Mouse (Mus musculus): ENCODE measurements around the gene Lsamp. TPM values are rescaled to one million over a fixed set of nuclear protein-coding genes. Genes with fewer than 3 reads are reported as not detected.
"Not testable (repeated sequence)": the region's sequence is repeated elsewhere in the genome, so short reads cannot be mapped to it uniquely, and the experiment has no call there.

Gene Lsamp
- total RNA-seq, 4 experiments from 2014 or later = 9.0 to 20.8 (median 14.2) TPM

DNA sequence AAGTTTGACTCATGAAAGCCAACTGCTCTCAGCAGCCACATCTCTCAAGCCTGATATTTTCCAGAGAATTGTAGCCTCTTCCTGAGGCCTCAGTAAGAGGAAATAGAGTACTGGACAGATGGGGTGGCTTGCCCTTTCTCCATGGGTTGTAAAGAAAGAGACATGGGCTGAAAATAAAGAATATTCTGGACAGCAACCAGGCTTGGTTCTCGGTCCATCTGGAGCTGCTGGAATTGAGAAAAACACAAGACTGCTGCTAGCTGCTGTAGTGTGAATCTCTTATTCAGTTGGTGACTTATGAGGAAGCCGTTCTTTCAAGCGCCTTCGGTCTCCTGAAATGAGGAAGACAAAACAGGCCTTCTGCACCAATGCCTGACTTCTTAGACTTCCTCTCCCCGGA lies 1954.1 kb downstream of the Lsamp start:
- no peak for DNase-seq

DNA sequence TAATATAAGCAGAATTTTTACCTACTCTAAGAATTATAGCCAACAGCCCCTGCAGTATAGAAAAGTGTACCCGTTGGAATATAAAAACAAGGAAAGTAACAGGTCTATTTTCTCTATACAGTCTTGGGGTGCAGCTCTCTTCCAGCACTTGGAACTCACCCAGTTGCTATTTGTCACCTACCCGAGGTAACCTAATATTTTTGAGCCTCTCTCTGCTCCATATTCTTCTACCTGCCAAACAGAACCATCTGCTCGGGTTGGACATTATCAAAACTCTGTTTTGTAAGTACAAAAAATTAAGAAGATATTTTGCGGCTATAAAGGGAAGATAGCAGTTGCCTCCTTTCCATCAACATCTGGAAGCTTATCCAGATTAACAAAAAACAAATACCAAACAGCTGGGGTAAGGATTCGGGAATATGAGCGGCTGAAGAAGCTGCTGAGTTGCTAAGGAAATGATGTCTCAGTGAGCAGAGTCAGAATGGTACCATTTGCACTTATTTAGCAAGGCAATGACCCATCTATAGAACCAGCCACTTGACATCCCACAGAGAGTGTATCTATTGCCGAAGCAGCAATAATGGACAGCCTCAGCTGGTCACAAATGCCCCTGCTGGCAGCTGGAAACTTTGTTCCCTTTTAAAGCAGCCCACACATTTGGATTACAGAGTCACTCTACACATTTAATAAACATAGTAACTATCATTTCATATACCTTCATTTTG lies 1957.6 kb downstream of the Lsamp start:
- DNase-seq = no peak

DNA sequence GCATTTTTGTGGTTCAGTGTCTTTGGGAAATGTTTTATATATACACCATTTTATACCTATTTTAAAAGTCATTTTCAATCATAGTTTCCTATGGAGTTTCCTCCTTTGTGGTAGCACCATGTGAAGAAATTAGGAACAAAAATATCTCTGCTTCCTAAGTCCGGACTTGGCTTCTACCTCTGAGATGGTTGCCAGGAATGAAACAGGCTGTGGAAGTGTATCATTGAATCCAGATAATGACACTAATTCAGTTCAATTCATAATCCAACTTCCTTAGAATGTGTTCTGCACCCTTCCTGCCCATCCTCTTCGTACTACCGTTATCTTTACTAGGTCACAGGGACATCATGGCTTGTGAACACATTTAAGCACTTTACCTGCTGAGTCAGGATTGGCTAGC lies 1973.7 kb downstream of the Lsamp start:
- no peak for DNase-seq

DNA sequence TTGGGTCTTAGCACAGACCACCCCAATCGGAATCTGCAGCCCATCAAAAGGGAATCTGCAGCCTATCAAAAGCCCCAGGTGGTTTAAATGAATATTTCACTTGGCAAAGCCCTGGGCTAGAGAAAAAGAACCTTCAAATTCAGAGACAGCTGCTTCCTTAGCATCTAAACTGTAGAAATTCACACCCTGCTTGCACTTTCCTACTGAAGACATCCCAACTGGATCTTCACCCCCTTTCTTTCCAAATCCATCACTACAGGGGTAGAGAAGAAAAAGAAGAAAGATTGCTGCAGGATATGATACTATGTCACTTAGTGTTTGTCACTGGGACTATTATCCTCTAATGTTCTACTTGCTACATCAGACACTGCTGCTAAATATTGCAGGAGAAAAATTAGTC lies 1981.5 kb downstream of the Lsamp start:
- DNase-seq = no peak

DNA sequence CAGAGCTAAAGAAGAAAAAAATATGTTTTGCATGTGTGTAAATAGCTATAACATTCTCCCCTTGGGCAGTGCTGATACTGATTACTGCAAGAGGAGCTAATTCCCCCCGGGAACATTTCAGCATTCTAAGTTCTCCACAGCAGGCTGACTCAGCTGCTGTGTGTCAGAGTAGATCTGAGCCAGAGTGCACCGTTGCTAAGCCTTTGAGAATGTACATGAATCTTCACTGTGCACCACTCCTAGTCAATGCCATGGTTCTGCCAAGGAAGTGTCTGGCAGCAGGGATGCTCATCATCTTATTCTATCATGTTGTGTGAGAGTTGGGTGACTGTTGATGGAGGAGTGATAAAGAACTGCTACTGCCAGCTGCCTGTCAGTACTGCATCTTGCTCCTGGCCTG lies 1985.1 kb downstream of the Lsamp start:
- no peak for DNase-seq

DNA sequence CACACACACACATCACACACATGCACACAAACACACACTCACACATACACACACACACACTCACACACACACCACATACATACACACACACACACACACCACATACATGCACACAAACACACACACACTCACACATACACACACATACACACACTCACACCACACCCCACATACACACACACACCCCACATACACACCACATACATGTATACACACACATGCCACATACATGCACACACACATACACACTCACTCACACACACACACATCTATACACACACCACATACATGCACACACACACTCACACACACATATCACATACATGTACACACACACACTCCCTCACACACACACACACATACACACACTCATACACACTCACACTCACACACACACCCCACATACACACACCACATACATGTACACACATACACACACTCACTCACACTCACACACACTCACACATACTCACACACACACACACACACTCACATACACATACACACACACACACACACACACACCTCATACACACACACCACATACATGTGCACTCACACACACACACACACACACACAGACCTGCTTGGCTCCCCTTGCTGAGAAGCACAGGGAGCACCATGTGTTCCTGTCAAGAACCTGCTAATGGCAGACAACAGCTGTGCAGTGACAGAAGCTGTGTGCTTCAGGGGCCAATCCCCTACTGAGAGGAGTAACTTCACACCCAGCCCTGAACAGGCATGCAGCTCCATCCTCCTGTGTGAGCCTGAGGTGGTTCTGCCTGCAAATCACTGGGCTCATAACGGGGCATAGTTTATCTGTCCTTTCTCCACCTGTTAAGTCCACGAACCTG lies 1990.9 kb downstream of the Lsamp start:
- no peak for DNase-seq

DNA sequence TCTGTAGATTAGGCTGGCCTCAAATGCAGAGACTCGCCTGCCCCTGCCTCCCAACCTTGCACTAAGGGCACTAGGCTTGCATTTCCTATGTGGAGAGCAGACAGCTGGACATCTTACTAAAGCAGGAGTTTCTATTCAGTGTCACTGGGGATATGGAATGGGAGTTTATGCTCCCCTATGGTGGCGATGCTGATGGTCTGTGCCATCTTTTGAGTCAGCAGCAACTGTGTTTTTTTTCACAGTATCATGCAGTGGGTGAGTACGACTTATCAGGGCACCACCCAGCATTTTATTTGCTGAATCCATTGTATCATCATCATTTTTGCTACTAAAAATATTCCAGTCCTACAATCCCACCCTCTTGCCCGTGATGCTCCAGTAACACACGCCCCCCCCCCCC lies 1992.7 kb downstream of the Lsamp start:
- no peak for DNase-seq

DNA sequence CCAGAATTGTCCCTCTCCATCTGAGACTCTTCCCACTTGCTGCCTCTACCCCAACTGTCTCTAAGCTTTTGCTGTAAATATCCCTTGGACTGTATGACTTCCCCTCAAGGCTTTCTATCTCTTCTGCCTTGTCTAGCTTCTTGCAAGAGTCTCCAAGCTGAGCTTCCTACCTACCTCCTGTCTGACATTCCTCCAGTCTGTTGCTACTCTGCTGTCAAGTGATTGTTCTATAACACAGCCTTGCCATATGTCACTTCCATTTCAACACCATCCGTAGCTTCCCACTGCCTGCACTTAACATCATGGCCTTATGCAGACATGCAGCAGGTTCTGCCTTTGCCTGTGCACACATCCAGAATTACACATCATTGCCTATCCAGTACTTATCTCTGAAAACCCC lies 2012.8 kb downstream of the Lsamp start:
- DNase-seq = no peak

DNA sequence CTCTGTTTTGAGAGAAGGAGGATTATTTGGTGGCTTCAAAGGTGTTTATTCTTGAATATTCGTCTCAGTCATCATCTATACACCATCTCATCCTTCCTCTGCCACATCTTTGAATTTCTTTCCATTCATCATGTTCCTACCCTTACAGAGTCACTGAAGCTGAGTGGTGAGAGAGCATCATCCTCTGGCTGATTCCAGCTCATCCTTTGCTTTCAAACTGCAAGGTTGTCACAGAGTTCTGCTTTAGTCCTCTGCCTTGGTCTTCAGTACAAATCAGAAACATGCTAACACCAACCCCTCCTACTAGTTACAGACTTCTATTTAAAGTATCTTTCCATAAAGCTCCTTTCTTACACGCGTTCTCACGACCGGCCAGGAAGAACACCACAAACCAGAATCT lies 2018.8 kb downstream of the Lsamp start:
- DNase-seq = no peak

DNA sequence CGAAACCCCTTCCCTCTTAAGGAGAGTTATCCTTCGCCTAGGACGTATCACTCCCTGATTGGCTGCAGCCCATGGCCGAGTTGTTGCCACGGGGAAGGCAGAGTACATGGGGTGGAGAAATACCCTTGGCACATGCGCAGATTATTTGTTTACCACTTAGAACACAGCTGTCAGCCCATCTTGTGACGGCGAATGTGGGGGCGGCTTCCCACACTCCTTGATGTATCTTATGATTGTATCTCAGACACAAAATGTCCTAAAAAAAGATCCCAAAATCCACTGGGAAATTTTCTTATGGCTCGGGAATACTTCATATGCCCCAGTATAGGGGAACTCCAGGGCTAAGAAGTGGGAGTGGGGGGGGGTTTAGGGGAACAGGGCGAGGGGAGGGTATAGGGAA lies 2019.3 kb downstream of the Lsamp start:
- DNase-seq = not testable (repeated sequence)

DNA sequence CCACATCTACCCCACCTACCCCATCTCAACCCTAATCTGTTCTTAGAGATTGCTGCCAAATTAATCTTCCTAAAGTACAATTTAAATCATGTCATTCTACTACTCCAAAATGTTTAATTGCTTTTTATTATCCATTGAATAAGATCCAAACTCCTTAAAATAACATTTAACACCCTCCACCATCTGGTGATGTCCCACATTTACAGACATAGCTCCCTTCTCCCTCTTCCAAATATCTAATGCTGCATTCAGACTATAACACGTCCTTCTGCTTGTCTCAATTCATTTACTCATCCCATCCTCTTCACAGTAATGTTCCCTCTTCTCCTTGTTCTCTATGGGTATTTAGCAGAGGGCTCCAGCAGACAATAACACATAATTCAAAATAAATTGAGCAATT lies 2020.0 kb downstream of the Lsamp start:
- no peak for DNase-seq

DNA sequence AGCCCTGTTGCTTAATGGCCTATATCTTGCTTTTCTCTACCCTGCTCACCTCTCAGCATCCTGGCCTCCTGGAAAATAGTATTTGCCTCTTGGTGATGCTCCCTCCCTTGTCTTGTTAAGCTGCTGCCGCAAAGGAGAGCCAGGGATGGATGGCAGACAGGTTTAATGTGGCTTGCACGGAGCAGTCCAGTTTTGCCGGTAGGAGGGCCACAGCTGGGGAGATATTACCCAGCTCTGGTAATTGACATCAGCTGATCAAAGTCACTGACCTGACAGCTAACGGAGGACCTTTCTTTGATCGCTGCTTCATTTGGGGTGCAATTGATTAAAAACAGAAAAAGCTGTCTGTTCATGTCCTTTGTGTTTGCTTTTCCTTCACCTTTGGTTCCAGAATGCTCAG lies 2030.8 kb downstream of the Lsamp start:
- no peak for DNase-seq

DNA sequence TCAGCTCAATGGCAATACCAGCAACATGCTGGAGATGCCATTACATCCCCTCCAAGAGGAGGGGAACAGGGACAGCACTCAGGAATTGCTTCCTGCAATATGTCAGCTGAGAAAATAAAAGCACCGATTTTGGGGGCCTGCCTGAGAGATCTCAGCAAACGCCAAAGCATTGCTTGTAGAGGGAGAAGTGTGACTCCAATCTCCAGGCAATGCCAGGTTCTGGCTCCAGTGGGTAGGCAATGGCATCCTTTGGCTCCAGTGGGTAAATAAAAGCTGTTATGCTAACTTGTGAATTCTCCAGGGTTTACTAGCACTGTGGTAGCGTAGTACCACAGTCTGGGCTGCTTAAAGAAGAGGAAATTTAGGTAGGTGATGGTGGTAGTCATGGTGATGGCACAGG lies 2031.3 kb downstream of the Lsamp start:
- no peak for DNase-seq

DNA sequence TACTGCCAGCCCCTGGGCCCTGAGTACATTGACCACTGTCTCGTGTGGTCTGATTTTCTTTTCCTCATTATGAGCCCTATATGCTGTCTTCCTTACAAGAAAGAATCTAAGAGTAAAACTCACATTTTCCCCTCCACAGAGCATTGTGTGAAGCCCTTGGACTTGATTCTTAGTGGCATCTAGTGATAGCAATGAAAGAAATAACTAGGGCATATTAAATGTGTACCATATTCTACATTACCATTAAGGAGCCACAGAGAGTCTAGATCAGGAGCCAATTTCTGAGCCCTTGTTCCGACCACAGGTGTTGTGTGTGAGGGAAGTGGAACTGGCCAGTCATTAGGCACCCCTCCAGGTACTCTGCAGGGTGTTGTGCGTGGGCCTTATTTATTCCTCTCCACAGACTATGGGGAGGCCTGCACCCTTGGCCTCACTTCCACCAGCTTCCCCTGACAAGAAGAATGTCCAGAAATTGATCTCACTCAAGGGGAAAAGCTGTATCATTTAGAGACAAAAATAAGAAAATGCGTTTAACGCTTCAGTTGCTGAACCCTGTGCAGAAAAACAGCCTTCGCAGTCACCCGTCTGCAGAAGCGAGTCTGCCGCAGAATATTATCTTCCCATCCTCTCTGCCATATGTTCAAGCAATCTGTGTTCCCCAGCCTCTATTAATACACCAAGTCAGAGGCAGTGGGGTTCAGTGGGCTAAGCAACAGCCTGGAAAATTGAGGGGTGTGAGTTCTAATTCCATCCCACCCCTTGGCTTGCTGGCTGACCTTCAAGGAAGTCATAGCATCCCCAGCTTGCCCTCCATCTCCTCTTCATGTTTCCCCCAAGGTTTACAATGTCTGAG lies 2032.9 kb downstream of the Lsamp start:
- DNase-seq = no peak

DNA sequence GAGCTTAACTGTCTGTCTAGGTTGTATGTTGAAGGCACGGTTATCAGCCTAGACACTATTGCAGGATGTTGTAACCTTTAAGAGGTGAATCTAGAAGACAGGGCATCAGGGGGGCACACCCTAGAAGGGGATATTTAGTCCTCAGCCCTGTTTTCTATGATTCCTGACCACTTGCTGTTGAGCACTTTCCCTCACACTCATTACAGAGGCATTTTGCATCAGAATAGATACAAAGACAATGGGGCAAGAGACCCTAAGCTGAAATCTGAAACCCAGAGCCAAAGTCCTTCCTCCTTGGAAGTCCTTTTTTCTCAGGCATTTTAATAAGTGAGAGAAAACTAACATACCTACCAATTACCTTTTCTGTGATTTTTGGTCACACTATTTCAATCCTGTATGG lies 2038.4 kb downstream of the Lsamp start:
- no peak for DNase-seq

DNA sequence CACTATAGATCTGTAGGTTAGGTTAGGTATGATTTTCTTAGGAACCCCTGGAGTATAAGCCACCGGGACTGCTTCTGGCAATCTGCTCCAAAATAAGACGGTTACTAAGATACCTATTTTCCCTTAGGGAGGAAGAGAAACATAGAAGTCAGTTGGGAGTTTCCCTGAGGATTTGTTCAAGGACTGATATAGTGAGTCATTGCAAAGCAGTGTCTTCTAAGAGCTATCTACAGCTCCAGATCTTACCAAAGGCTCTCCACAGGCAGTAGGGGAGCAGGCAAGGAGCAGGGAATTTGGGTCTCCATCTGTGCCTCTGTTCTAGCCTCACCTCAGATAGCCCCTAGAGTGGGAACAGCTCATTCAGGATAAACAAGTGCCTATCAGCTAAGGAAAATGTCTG lies 2047.9 kb downstream of the Lsamp start:
- no peak for DNase-seq

DNA sequence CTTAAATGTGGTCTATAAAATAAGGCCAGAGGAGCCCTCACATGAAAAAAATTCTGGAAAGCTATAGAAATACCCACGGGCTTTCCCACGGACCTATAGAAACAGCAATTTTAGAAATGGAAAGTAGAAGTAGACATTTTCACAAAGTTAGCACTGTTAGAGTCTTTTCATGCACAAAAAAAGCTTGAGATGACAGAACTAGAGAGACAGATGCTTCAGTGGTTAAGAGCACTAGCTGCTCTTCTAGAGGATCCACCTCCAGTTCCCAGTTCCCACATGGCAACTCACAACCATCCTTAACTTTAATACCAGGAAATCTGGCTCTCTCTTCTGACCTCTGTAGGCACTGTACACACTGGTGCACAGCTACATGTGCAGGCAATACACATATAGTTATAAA lies 2049.3 kb downstream of the Lsamp start:
- DNase-seq = no peak

DNA sequence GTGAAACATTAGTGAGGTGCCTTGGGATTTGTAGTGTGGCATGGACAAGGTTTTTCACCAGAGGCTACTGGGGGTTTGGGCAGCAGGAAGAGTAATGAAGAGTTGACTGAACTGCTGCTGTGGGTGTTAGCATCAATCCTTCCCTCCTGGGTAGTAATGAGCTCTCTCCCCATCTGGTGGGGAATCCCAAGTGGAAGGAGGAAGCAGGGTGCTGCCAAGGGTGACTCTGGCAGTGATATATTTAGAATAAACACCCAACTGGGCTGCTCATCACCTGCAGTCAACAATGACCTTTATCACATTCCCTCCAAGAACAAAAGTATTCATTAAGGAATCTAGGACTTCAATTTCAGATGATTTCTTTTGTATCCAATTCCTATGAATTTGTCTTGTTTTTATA lies 2064.0 kb downstream of the Lsamp start:
- no peak for DNase-seq

DNA sequence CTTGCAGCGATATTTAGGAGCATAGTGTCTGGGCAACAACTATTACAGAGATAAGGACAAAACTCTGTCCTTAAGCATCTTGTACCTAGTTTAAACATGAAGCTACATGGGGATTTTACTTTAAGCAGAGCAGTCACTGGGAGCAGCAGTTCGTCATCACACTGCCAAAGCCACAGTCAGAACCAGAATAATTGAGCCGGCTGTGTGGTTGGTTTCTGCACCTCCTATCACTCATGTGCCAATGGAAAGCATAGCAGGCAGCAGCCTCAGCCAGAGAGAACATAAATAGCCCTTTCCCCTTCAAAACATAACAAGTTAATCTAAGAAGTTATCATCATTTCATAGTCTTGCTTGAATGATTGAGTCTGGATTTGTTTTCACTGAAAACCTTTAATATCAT lies 2075.8 kb downstream of the Lsamp start:
- no peak for DNase-seq

DNA sequence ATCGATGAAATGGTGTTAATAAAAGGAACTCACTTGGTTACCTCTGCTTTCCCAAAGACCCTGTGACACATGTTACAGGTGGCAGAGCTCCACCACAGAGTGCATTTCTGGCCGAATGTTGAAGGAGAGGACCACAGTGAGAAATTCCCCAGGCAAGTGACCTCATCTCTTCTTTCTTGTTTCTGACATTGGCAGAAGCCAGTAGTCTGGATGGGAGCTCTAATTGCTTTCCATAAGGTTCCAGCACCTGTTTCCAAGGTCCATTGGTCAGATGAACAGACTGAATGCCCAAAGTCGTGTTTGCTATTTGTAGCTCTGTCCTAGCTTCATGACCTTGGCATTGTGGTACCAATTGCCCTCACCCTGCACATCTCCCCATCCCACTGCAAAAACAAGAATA lies 2090.2 kb downstream of the Lsamp start:
- no peak for DNase-seq

DNA sequence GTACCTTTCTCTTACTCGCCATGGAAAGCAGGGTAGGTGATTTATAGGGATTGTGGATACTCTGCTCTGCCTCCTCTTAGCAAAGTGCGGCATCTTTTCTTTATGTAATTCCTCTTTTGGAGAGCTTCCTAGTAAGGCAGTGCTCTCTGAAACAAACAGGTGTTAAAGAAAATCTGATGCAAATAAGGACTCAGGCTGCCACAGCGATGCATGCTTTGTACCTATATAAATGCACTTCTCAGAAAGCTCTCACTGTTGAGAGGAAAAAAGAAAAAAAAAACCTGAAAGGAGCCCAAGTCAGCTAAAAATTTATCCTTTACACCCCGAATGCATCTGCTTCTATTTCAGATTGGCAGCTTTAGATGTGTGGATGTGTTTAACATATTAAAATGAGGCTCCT lies 2095.4 kb downstream of the Lsamp start:
- DNase-seq = no peak

DNA sequence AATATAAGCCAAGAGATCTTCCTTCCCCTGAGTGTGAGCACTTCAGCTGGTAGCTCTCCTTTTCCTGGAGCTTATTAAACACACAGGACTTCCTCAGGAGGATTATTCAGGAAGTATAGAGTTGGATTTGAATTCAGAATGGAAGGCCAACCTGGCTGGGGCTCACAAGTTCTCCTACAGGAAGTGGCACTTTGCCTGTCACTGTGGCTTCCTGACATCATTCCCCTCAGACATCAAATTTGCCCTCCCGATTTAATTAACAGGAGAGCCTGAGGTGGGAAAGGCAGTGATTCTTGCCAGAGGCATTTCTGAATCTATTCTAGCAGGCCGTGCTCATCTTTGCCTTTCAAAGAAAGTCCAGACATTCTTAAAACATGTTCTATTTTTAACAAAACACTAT lies 2097.4 kb downstream of the Lsamp start:
- DNase-seq = no peak

DNA sequence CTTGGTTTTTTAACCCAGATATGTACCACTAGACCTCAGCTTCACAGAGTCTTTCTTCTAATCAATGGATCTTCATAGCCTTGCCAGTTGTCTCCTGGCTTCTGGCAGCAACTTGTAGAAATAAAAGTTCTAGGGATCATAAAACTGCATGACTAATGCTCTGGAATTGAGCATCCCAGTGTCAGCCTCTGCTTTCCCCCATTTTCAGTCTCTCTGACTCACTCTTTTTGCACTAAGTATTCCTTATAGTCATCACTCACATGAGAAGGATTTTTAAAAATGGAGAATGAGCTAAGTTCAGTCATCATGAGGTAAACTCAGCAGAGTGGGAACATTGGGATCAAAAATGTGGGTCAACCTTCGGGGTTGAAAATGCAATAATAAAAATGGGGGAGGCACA lies 2113.3 kb downstream of the Lsamp start:
- DNase-seq = no peak
